Mouse (Mus musculus): ENCODE measurements around the gene Cox14.

GRCm38 (mm10) chr15:99690924-99691323 lies 34.5 kb upstream of the Cox14 start:
- TF ChIP-seq CTCF (conservative IDR thresholded peaks at IDR 0.05; ENCODE audit: low read length) (no peak), NANOG (IDR thresholded peaks at IDR 0.05; ENCODE audit: borderline replicate concordance, low read length) (no peak)
